Mouse (Mus musculus) gastrocnemius, adult 2 months (tissue): Measurements from ENCODE around the gene Zfp763. TPM values are rescaled to one million over a fixed set of nuclear protein-coding genes. Genes with fewer than 3 reads are reported as not detected.
"Not testable (repeated sequence)": the region's sequence is repeated elsewhere in the genome, so short reads cannot be mapped to it uniquely, and the experiment has no call there.

ENCODE experiments used
- DNase-seq: peaks from one replicate; pipeline ENCODE4 v3.0.0; 2022
- H3K27ac ChIP-seq: fragments of 200-600 bp; 2 replicates; pipeline ENCODE4 v1.8.1; 2022; ENCODE audit warnings: mild to moderate bottlenecking
- H3K4me3 ChIP-seq: fragments of 200-600 bp; 2 replicates; pipeline ENCODE4 v1.8.1; 2022; ENCODE audit warnings: mild to moderate bottlenecking, moderate library complexity
- CTCF ChIP-seq: fragments of 200-600 bp; IDR thresholded peaks from 2 replicates; pipeline ENCODE4 v1.8.1; 2022; ENCODE audit warnings: antibody characterized with exemption, mild to moderate bottlenecking, moderate library complexity
- intact Hi-C: fragments of 180-260 bp; cut with DNase I; formaldehyde crosslinking; loops from one replicate; pipeline ENCODE4 v1.15.1; 2025
- long read RNA-seq, 2 experiments: library from polyadenylated mRNA; stranded (forward); transcript quantifications; one replicate each; pipeline ENCODE4 v2.0.0; 2021
- total RNA-seq, 2 experiments: library from RNA; stranded (reverse); gene quantifications; 2 replicates each; pipeline ENCODE4 v1.2.3; 2021

Gene Zfp763
- 1 to 10 TPM; 2.6 to 3.2 TPM for total RNA-seq
- long read RNA-seq, experiment 1, partial matches to known transcripts: 0 of 3 reads
- long read RNA-seq, experiment 1, other reads (novel, unspliced or antisense): 0 of 3 reads
- long read RNA-seq, experiment 2, partial matches to known transcripts: 0 of 5 reads
- long read RNA-seq, experiment 2, other reads (novel, unspliced or antisense): 1 of 5 reads

DNA sequence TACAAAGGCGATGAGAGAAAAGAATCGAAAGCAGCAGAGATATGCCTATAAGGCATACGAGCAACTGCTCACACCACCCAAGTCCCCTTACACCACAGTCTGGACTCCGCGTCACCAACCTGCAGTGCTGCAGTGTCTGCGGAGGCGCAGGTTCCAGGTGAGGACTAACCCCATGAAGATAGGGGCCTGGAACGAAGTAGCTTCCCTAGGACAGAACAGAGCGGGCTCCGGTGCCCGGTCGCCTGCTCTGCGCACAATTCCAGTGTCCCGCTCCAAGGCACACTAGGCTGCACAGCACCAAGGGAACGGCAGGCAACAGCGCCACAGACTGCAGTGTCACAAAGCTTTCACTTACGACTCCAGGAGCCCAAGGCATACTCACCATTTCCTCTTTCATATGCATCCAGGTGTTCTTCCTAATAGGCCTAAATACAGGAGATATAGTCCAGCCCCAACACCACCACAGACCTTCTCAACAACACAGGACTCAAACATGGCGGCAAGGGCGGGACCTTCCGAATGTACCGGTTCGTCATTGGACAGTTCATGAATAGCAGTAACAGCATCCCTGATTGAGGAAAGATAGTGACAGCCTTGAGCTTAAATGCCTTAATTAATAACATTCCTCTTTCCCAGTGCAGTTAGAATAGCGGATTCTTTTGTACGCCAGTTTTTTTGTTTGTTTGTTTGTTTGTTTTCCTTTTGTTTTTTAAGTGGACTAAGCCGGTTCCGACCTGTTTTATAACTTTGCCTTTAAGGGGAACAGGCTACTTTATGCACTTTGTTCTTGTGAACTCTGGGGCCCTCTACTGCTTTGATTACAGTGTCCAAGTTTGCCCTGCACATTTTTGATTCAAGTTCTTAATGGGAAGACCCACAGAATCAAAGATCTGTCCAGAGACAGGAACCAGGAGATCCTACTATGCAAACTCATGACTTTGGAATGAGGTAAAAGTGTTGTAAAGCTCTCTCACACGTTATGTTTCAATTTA, at the start of gene Zfp763:
Gene Zfp763 (minus strand): TSS at position 503 of the 992 bp plus-strand sequence.
- peak; percentile 4; the same call in 1 of the 2 replicates for TF ChIP-seq CTCF
- Histone ChIP-seq H3K27ac (peak within 1 kb of the TSS; percentile 83), H3K4me3 (peak within 1 kb of the TSS; percentile 96)
- peak; percentile 82 for DNase-seq
- intact Hi-C loops: loop anchor here (5.0 kb wide), 1 partner anchor 54 kb away; the partner anchor contains the start of gene Zfp563

DNA sequence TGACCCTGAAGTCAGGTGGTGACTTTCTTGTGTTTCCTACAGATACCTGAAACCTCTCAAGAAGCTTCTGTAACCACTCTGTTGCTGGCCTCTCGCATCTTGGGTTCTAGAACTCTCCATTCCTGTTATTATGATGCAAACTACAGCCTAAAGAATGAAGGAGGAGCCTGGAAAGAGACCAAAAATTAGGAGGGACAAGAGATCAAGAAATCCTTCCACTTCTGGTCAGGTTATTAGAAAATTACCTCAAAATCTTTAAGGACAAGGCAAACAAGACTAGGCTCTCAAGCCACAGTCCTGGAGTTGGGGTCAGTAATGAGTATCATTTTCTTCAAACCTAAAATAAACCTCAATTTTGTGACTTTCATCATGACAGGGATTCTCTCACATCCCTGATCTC, 34.8 kb upstream of the Zfp763 start, which contains the start of gene 4921501E09Rik:
Gene 4921501E09Rik (minus strand): TSS at position 101 of the 400 bp plus-strand sequence.
- no peak within 1 kb of the TSS for H3K4me3 ChIP-seq
- TF ChIP-seq CTCF: no peak
- H3K27ac ChIP-seq: no peak within 1 kb of the TSS
- intact Hi-C loops: no loop called here
- DNase-seq: no peak

DNA sequence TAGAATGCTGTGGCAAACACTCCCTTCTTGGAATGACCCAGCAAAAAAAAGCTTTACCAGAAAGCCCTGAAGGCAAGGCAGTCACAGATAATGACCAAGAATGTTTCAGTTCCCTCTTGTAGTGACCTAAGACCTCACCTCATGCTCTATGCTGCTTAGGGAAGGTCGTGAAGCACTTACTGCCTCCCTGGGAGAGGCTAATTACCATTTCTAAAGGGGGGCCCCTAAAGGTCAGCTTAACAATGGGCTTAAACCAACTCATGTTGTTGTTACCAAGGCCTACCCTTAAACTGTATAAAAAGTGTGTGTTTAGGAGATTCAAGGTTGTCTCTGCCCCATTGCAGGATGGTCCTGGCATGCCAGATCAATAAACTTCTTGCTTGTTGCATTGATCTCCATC, 29.8 kb upstream of the Zfp763 start:
- H3K27ac ChIP-seq: no peak overlapping the region
- no peak overlapping the region for H3K4me3 ChIP-seq
- intact Hi-C loops: no loop called here
- DNase-seq: no peak
- TF ChIP-seq CTCF: no peak

DNA sequence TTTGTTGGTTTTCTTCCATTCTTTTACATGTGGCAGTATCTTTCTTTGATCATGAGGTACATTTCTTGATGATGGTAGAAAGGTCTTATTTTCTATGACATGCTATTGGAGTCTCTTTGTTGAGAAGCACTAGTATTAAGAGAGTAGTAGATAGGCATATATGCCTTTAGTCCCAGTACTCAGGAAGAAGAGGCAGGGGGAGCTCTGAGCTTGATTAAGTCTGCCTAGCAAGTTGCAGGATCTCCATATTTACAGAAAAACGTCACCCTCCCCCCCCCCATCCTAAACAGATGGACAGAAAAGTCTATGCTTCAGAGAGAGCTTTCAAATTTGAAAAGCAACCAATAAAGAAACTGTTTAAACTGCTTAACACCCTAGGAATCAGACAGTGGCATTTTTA, 25.6 kb upstream of the Zfp763 start:
- no peak for DNase-seq
- H3K27ac ChIP-seq: no peak overlapping the region
- TF ChIP-seq CTCF: no peak
- H3K4me3 ChIP-seq: no peak overlapping the region
- intact Hi-C loops: no loop called here

DNA sequence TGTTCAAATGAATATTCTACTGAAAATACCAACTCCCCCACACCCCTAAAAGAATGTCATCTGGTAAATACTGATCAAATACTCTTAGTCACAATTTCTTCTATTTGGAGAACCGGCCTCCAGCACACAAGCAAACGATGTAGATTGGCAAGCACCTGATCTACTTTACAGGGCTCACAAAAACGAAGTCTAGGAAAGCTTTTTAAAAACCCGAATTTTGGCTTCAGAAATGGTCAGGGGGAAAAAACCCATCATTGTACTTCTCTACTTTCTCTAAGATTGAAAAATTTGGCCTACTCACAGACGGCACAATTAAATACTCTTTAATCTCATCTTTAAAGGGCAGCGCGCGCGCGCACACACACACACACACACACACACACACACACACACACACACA, 826 bp downstream of the Zfp763 start:
- DNase-seq: no peak
- no peak for TF ChIP-seq CTCF
- Histone ChIP-seq H3K4me3 (peak overlapping the region; percentile 96), H3K27ac (no peak overlapping the region)
- intact Hi-C loops: loop anchor here (5.0 kb wide), 1 partner anchor 55 kb away; the partner anchor contains the start of gene Zfp563

DNA sequence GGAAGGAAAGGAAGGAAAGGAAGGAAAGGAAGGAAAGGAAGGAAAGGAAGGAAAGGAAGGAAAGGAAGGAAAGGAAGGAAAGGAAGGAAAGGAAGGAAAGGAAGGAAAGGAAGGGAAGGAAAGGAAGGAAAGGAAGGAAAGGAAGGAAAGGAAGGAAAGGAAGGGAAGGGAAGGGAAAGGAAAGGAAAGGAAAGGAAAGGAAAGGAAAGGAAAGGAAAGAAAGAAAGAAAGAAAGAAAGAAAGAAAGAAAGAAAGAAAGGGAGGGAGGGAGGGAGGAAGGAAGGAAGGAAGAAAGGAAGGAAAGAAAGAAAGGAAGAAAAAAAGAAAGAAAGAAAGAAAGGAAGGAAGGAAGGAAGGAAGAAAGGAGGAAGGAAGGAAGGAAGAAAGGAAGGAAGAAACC, 12.8 kb downstream of the Zfp763 start:
- H3K27ac ChIP-seq, intact Hi-C loops, H3K4me3 ChIP-seq, DNase-seq: not testable (repeated sequence)

DNA sequence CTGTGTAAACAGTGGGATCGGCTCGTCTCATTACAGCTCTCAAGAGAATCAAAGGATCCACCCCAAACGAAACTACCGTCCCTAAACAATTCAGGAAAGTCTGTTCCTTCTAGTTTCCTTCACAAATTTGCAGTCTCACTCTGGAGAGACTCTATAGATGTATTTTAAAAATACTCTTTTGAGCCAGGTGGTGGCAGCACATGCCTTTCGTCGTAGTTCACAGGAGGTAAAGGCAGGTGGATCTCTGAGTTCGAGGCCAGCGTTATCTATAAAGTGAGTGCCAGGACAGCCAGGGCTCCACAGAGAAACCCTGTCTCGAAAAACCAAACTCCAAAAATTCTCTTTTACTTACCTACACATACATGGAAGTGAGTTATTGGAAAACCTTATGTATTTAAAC, 24.9 kb downstream of the Zfp763 start:
- intact Hi-C loops: no loop called here
- H3K4me3 ChIP-seq: no peak overlapping the region
- no peak for DNase-seq
- no peak overlapping the region for H3K27ac ChIP-seq
- no peak for TF ChIP-seq CTCF

DNA sequence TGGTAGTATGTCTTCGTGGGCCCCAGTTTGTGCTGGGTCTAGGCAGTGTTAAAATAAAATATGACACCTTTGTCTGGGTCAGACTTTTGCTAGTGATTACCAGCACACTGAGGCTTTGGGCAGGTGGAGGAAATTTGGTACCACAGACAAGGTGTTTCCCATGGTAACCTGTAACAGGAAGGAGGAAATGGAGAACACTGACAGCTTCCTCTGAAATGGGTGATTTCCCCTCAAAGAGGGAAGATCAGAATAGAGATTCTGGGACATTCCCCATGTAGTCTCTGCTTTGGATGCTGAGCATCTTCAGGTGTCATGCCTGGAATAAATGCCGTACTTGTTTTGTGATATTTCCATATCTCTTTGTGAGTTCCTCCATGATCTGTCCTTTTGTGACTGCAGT, 34.7 kb downstream of the Zfp763 start:
- no peak for DNase-seq
- no peak overlapping the region for H3K4me3 ChIP-seq
- intact Hi-C loops: no loop called here
- H3K27ac ChIP-seq: no peak overlapping the region
- no peak for TF ChIP-seq CTCF

DNA sequence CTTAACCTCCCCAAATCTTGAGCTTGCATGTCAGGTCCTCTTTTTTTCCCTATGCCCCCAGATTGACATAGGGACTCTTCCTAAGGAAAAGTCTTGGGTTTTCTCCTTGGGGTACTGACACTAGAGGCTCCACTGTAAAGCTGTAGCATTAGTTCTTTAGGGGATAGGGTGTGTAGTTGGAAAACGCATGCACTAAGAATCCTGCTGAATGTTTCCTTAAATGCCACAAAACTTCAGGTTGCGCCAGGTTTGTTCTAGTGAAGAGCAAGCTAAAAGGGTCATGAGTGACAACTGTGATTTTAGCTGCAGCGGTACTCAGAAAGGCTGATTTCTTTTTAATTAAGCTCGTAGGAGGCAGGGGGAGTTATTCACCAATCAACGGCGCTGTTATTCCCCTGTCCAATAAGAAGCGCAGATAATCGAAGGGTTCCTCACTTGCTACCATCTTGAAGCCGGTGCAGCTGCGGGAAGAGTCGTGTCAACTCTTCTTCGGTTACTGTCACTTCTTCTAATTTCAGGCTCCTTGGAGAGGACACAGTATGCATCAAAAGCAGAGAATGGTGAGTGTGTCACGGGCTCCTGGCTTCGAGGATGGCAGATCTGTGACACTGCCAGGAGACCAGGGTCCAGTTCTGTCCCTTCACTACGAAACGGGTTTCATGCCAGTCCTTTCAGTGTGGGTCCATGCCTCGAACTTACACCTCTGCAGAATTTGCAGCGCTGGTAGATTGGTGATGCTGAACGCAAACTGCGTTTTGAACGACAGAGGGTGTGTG, 40.3 kb downstream of the Zfp763 start, which contains the start of gene Zfp952:
Gene Zfp952 (plus strand): TSS at position 431 of the 776 bp plus-strand sequence.
- TF ChIP-seq CTCF: no peak
- DNase-seq: peak; percentile 84
- Histone ChIP-seq H3K27ac (peak within 1 kb of the TSS; percentile 90), H3K4me3 (peak within 1 kb of the TSS; percentile 93)
- intact Hi-C loops: no loop called here

DNA sequence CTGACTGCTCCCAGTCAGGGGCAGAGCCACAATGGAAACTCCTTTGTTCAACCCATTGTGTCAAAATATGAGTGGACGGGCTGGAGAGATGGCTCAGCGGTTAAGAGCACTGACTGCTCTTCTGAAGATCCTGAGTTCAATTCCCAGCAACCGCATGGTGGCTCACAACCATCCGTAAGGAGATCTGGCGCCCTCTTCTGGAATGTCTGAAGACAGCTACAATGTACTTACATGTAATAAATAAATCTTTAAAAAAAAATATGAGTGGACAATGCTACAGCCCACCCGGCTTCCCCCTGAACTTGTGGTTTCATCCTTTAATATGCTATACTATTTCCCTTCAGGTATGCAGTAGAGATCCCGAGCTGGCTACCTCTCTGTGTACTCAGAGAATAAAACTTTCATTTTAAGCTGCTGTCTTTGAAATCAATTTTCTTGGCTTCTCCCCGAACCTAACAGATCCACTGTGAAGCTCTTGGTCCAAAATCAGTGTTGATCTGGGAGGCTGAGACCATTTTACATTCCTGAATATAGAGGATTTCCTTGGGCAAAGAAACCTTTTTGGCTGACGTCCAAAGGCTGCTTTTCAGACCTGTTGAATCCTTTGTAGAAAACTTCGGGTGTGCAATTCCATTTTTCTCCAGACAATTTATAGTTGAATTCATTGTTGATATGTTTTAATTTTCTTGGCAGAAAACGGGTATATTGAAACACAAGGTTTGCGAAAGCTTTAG, 41.1 kb downstream of the Zfp763 start:
- peak overlapping the region; percentile 93 for H3K4me3 ChIP-seq
- intact Hi-C loops: no loop called here
- no peak for DNase-seq
- H3K27ac ChIP-seq: peak overlapping the region; percentile 90; the same call in 1 of the 2 replicates
- peak; percentile 35; the same call in 1 of the 2 replicates for TF ChIP-seq CTCF

DNA sequence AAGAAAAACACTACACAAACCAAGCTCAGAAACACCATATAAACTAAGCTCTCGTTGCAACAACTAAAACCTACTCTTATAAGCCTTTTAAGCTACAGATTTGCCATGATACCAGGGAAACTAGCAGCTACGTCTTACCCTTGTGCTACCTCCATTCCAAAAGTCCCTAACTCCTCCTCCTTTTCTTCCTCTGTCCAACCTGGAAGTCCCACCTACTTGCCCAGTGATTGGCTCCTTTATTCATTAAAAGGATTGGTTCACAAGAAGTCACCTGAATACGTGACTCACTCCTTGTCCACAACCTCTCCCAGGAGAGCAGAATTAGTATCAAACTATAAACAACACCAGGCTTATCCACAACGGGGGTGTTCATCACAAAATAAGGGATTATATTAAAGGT, 46.9 kb downstream of the Zfp763 start:
- TF ChIP-seq CTCF: no peak
- no peak overlapping the region for H3K27ac ChIP-seq
- no peak overlapping the region for H3K4me3 ChIP-seq
- DNase-seq: no peak
- intact Hi-C loops: no loop called here

DNA sequence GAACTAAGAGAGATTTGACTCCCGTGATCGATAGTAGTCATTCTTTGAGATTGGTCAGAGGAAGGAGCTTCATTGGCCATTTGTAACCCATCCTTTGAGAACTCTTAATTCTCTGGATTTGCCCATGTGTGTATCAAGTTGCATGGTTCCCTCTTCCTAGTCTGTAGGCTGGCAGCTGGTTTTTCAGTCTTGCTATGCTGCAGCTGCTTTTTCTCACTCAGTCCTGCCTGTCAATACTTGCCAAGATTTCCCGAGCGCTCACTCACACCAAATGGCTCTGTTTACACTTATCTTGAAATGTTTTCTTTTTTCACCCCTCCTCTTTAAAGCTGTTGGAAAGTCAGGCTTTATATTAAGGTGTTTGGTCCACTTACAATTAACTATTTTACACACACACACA, 51.8 kb downstream of the Zfp763 start:
- Histone ChIP-seq H3K27ac (no peak overlapping the region), H3K4me3 (no peak overlapping the region)
- no peak for TF ChIP-seq CTCF
- intact Hi-C loops: no loop called here
- DNase-seq: no peak

Other genes with a start within 250 kb of the Zfp763 start
- 10 to 100 TPM; 25.0 to 25.9 TPM for gene Zfp871, start 245.1 kb downstream of the Zfp763 start, total RNA-seq
- gene Zfp811, start 223.5 kb downstream of the Zfp763 start, total RNA-seq: under 1 TPM; 0.26 to 0.28 TPM
- gene Zfp799, start 203.1 kb downstream of the Zfp763 start, total RNA-seq: 1 to 10 TPM; 5.6 to 7.4 TPM
- 1 to 10 TPM; 6.7 to 8.5 TPM for gene Zfp870, start 141.8 kb downstream of the Zfp763 start, total RNA-seq
- under 1 TPM in 1 of 2 experiments, not detected in 1; 0.17 TPM for gene Cyp4f14, start 116.1 kb downstream of the Zfp763 start, total RNA-seq
- gene Cyp4f13, start 86.0 kb downstream of the Zfp763 start, total RNA-seq: 10 to 100 TPM in 1 of 2 experiments, 1 to 10 TPM in 1; 8.8 to 11.0 TPM
- gene Zfp472, start 67.6 kb downstream of the Zfp763 start, total RNA-seq: 1 to 10 TPM; 1.1 to 1.2 TPM
- gene Zfp952, start 40.3 kb downstream of the Zfp763 start, total RNA-seq: 1 to 10 TPM; 4.4 to 5.0 TPM
- not detected for gene 4921501E09Rik, start 34.7 kb upstream of the Zfp763 start, total RNA-seq
- gene Zfp563, start 55.9 kb upstream of the Zfp763 start, total RNA-seq: 1 to 10 TPM; 3.5 to 5.0 TPM
- gene Morc2b, start 106.3 kb upstream of the Zfp763 start, total RNA-seq: under 1 TPM; 0.28 to 0.59 TPM
- not detected for gene Olfr55, start 135.0 kb upstream of the Zfp763 start, total RNA-seq
- not detected for gene Olfr239, start 157.9 kb upstream of the Zfp763 start, total RNA-seq
- gene Olfr1564, start 188.3 kb upstream of the Zfp763 start, total RNA-seq: under 1 TPM; 0.18 to 0.42 TPM
- gene Zfp955a, start 221.7 kb upstream of the Zfp763 start, total RNA-seq: 1 to 10 TPM; 4.7 to 5.7 TPM
- not detected for gene Olfr63, start 231.3 kb upstream of the Zfp763 start, total RNA-seq